Mouse (Mus musculus): ENCODE measurements around the gene Rilpl1.

DNA sequence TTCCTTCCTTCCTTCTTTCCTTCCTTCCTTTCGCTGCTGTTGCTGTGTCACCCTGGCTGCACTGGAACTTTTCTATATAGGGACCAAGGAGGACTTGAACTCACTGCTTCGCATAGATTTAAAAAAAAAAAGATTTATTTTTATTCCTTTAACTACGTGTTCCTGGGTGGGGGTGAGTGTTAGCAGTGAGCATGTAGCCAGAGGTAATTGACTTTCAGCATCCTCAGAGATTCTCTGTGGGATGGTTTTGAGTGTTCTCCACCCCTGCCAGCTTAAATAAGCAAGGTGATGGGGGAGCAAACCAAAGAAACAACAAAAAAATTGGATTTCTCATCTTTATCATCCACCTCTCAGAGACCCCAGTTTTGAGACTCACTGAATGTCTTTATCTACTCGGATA lies 8.7 kb upstream of the Rilpl1 start:
- TF ChIP-seq CHD2 (IDR thresholded peaks at IDR 0.05; ENCODE audit: low read depth, low read length) (no peak), MAFK (IDR thresholded peaks at IDR 0.05; ENCODE audit: insufficient read depth, low read depth, low read length) (no peak), HCFC1 (IDR thresholded peaks at IDR 0.05; ENCODE audit: borderline replicate concordance, insufficient read depth, low read length) (no peak), ZNF384 (IDR thresholded peaks at IDR 0.05; ENCODE audit: low read depth, low read length) (no peak), ZC3H11A (IDR thresholded peaks at IDR 0.05; ENCODE audit: borderline replicate concordance, low read depth, low read length) (no peak)
